Mouse (Mus musculus) testis, adult 2 months (tissue): ENCODE data around the gene Hcn2. TPM values are rescaled to one million over a fixed set of nuclear protein-coding genes. Genes with fewer than 3 reads are reported as not detected.

Experiments
- H3K27ac ChIP-seq: fragments of 200-500 bp; 2 replicates; pipeline ENCODE4 v1.5.1; 2012; ENCODE audit warnings: low read depth, low read length; ENCODE audit not compliant: control insufficient read depth, insufficient read depth
- H3K27me3 ChIP-seq: fragments of 200-500 bp; 2 replicates; pipeline ENCODE4 v1.6.1; 2012; ENCODE audit warnings: mild to moderate bottlenecking, low read length, moderate library complexity; ENCODE audit not compliant: control insufficient read depth, insufficient read depth
- H3K36me3 ChIP-seq: fragments of 200-500 bp; 2 replicates; pipeline ENCODE4 v1.6.1; 2012; ENCODE audit warnings: mild to moderate bottlenecking, low read length; ENCODE audit not compliant: control insufficient read depth, insufficient read depth
- H3K4me1 ChIP-seq: fragments of 200-500 bp; 2 replicates; pipeline ENCODE4 v1.6.1; 2012; ENCODE audit warnings: low read length; ENCODE audit not compliant: control insufficient read depth, insufficient read depth
- H3K4me3 ChIP-seq: fragments of 200-500 bp; 2 replicates; pipeline ENCODE4 v1.5.1; 2012; ENCODE audit warnings: low read depth, mild to moderate bottlenecking, low read length, moderate library complexity, mixed read lengths; ENCODE audit not compliant: control insufficient read depth
- CTCF ChIP-seq: fragments of 200-500 bp; IDR thresholded peaks from 2 replicates; pipeline ENCODE4 v1.5.1; 2012; ENCODE audit warnings: low read depth, mild to moderate bottlenecking, inconsistent platforms, low read length, moderate library complexity; ENCODE audit not compliant: control insufficient read depth, insufficient read depth, insufficient replicate concordance
- POLR2A ChIP-seq: fragments of 200-500 bp; IDR thresholded peaks from 2 replicates; pipeline ENCODE4 v1.6.1; 2012; ENCODE audit warnings: low read depth, mild to moderate bottlenecking, inconsistent platforms, low read length, moderate library complexity; ENCODE audit not compliant: control insufficient read depth
- polyA plus RNA-seq: library from polyadenylated mRNA; depleted of rRNA; stranded (reverse); fragments of >200 nt; gene quantifications from 2 replicates; pipeline ENCODE4 v1.2.3, GENCODE M21; 2012

The Hcn2 gene
- polyA plus RNA-seq, 1 experiment = 0.69 TPM

DNA sequence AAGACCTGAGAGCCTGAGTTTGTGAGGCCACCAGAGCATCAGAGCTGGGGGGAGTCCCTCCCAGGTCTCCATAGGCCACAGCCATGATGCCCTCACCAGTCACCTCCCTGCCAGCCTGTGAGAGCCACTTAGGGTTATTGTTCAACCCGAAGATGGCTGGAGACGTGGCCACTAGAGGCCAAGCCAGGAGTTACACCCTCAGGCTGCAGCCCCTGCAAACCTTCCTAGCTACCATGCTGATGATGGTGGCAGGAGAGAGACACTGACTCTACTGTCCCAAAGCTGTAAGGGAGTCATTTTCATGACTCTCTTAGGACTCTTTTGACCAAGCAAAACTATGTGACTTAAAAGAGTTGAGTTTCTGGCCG, 44.4 kb upstream of the Hcn2 start:
- H3K27me3 ChIP-seq = no peaks in the 10 kb centered on the region
- H3K36me3 ChIP-seq = no peaks in the 10 kb centered on the region
- no peak overlapping the region for H3K27ac ChIP-seq
- H3K4me1 ChIP-seq = peaks cover 16% of the 10 kb centered on the region
- TF ChIP-seq CTCF (no peak), POLR2A (no peak)
- H3K4me3 ChIP-seq = no peak overlapping the region

DNA sequence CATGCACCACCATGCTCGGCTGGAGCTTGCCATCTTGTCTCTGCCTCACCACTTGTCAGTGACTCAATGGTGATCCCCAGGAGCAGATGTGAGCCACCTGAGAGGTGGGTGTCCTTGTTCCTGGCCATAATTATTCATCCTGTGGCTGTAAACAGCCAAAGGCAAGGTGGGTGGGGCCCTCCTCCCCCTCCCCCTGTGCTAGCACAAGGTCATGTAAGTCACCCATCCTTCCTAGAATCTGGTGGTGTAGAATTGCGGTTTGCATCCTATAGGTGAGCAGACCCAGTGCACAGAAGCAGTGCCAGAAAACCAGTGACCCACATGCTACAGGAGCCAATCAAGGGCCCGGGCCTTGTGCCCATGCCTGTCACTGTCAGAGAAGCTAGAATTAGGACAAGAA, 43.4 kb upstream of the Hcn2 start:
- Histone ChIP-seq H3K27ac (no peak overlapping the region), H3K4me3 (no peak overlapping the region), H3K36me3 (no peaks in the 10 kb centered on the region), H3K4me1 (peaks cover 16% of the 10 kb centered on the region), H3K27me3 (no peaks in the 10 kb centered on the region)
- TF ChIP-seq CTCF (no peak), POLR2A (no peak)

DNA sequence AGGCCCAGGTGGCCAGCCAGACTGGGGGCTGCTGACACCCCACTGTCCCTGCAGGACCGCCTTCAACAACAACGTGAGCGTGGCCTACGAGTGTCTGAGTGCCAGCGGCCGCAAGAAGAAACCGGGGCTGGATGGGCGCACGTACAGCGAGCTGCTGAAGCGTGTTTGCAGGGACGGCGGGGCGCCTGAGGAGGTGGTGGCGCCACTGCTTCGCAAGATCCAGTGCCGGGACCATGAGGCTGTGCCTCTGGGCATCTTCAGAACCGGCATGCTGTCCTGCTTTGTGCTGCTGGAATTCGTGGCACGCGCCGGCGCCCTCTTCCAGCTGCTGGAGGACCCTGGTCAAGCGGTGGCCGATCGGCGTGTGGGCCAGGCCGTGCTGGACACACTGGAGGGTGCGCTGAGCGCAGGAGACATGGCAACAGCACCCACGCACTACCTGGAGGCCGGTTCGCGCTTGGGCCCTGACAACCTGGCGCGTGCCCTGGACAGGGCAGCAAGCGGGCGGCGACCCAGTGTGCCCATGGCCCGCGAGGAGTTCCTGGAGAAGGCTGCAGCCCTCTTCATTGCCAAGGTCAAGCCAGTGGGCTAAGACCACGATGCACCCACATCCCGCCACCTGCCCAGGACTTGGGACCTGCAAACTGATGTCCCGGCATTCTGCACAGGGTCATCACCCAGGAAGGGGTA, 40.9 kb upstream of the Hcn2 start:
- no peak overlapping the region for H3K27ac ChIP-seq
- peaks cover 8% of the 10 kb centered on the region for H3K4me1 ChIP-seq
- no peak overlapping the region for H3K4me3 ChIP-seq
- H3K27me3 ChIP-seq = no peaks in the 10 kb centered on the region
- TF ChIP-seq POLR2A (no peak), CTCF (no peak)
- H3K36me3 ChIP-seq = no peaks in the 10 kb centered on the region

DNA sequence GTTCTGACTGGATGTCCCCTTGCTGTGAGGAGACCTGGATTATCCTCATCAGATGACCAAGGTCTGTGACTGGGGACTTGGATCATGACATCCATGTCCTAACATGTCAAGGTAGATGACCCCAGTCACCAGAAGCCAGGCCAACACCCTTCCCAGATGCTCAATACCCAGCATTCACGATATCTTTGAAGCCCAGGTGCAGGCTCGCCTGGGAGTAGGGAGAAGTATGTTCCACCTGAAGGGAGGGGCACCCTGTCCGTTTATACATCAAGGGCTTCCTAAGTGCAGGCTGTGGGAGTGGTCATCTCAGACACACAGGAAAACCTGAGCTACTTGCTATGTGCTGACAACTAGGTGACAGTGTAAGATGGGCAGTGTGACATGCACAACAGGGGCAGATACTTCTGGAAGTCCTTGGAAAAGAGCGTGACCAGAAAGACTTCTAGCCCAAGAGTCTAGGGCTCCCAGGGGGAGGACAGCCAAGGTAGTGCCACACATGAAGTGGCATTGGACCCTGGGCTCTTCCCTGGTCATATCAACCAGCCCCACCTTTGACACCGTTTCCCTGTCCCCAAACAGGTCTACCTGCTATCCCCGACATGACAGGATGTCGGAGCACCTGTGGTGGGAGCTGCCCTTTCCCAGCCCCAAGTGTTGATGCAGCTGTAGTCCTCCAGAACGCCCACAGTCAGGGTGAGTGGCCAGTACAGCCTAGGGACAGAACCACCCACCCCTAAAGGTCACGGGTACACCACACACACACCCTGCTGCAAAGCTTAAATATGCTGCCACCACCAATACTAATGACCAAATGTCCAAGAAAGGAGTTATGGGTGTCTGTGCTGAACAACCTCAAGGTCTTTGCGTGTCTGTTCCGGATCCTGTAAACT, 35.6 kb upstream of the Hcn2 start:
- H3K36me3 ChIP-seq = no peaks in the 10 kb centered on the region
- peak overlapping the region; percentile 86 for H3K27ac ChIP-seq
- no peak for TF ChIP-seq CTCF
- no peak for TF ChIP-seq POLR2A
- H3K27me3 ChIP-seq = no peaks in the 10 kb centered on the region
- peak overlapping the region; percentile 98 for H3K4me3 ChIP-seq
- peaks cover 10% of the 10 kb centered on the region for H3K4me1 ChIP-seq

DNA sequence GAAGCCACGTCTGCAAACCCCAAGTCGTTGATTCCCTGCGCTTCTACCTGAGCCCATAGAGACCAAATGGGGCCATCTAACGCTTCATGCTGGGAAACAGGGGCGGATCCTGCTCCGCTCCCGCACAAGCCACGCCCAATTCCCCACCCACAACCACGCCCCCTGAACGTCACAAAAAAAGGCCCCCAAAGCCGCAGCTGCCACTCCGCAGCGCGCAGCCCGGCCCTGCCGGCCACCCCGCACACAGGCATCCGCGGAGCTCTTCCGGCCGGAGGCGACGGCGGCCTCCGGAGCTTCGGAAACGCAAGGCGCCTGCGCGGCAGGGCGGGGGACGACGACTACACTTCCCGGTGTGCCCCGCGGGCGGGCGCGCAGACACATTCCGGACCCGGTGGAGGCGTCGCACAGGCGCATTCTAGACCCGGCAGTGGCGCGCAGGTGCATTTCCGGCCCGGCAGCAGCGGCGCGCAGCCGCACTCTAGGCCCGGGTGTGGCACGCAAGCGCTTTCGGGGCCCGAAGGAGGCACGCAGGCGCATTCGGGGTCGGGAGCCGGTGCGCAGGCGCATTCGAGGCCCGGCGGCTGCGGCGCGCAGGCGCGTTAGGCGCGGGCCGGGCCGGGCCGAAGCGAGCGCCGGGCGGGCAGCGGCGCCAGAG, 34.7 kb upstream of the Hcn2 start, which contains the start of gene Cdc34:
Cdc34 (plus strand) TSS at position 605 of the 655 bp plus-strand sequence.
- 0 out of 2 replicates have a peak, but pooled peaks have one; percentile 12 for TF ChIP-seq CTCF
- peak; percentile 95 for TF ChIP-seq POLR2A
- no peaks in the 10 kb centered on the region for H3K36me3 ChIP-seq
- H3K27me3 ChIP-seq = no peaks in the 10 kb centered on the region
- peak within 1 kb of the TSS; percentile 86 for H3K27ac ChIP-seq
- H3K4me3 ChIP-seq = peak within 1 kb of the TSS; percentile 98
- H3K4me1 ChIP-seq = peaks cover 10% of the 10 kb centered on the region

DNA sequence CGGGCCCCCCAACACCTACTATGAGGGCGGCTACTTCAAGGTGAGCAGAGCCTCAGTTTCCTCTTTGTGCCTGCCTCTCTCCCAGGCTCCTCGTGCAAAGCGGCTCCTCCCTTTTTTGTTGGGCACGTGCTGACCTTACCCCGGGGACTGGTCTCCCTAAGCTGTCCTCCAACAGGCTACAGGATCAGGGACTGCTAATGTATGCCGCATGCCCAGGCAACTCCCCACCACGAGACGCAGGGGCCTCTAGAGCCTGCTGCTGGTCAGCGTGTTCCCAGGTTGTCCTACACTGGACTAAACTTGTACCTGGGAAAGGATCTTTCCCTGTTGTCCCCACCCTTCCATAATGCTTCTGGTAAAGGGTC, 33.9 kb upstream of the Hcn2 start:
- Histone ChIP-seq H3K27me3 (no peaks in the 10 kb centered on the region), H3K4me1 (peaks cover 10% of the 10 kb centered on the region), H3K27ac (peak overlapping the region; percentile 71), H3K36me3 (no peaks in the 10 kb centered on the region; the same call in 1 of the 2 replicates), H3K4me3 (peak overlapping the region; percentile 98)
- TF ChIP-seq CTCF = no peak
- no peak for TF ChIP-seq POLR2A
